In the genomic region with DNA sequence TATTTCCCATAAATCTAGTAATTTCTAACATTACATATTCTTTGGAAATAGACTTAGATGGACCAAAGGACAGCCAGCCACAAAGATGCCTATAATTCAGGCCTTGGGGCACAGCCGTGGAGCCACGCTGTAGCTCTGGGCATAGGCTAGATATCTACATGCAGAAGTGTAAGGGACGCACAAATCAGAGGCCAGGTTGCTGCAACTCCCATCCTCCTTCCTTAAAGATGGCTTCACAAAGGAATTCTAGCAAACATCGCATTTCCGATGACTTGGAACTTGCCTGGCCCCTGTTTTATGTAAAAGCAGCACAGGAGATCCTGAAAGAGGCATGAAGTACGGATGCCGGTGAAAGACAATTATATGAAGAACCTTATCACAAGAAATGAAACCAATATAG, we compare ENCODE assay signal across 24 mouse cellular contexts. TPM values are rescaled to one million over a fixed set of nuclear protein-coding genes. Genes with fewer than 3 reads are reported as not detected.
A peak's percentile ranks its signal among the peaks of the same experiment; 100 is the strongest.
DNase-seq lines count a peak whose midpoint lies in the region; ATAC-seq lines count a peak whose summit lies in the region.
"Had no signal": no experiment of that assay in that cellular context is flagged by ENCODE, and none has a peak within 500 bp of the region (broad histone marks: within the 10 kb centered on the region; RNA-seq: fewer than 3 reads in every experiment).

No protein-coding gene starts in this region.

- intact Hi-C loops in left cerebral cortex, postnatal 25 days (cut with DNase I), result no loop called here

- H3K27me3 ChIP-seq in heart, embryonic 10.5 days (ENCODE audit: insufficient read depth, poor library complexity, severe bottlenecking), result peaks cover 100% of the 10 kb centered on the region
- H3K27me3 ChIP-seq in forebrain, embryonic 12.5 days, result peaks cover 97% of the 10 kb centered on the region
- H3K27me3 ChIP-seq in midbrain, embryonic 14.5 days (ENCODE audit: control insufficient read depth, insufficient read depth, low read length), result peaks cover 98% of the 10 kb centered on the region
- H3K27me3 ChIP-seq: CH12.LX had no signal

- H3K4me1 ChIP-seq in heart, embryonic 10.5 days, result peaks cover 31% of the 10 kb centered on the region
- H3K4me1 ChIP-seq in forebrain, embryonic 12.5 days, result peaks cover 27% of the 10 kb centered on the region
- peaks cover 6% of the 10 kb centered on the region for H3K4me1 ChIP-seq in midbrain, embryonic 14.5 days (ENCODE audit: control insufficient read depth, insufficient read depth, low read length)

- peak overlapping the region; percentile 48 for H3K4me2 ChIP-seq in forebrain, embryonic 12.5 days
- no peak overlapping the region for H3K4me2 ChIP-seq in midbrain, embryonic 14.5 days (ENCODE audit: low read length)
- H3K4me2 ChIP-seq: embryonic facial prominence, embryonic 15.5 days; liver, embryonic 12.5 days; midbrain, embryonic 12.5 days; neural tube, embryonic 13.5 days had no signal

- no peak for ATAC-seq in forebrain, embryonic 12.5 days (ENCODE audit: low FRiP score)
- no peak for ATAC-seq in midbrain, embryonic 14.5 days (ENCODE audit: low FRiP score, low TSS enrichment)
- ATAC-seq: liver, embryonic 12.5 days had no signal

- no peaks in the 10 kb centered on the region for H3K9me3 ChIP-seq in heart, embryonic 10.5 days
- H3K9me3 ChIP-seq in forebrain, embryonic 12.5 days, result no peaks in the 10 kb centered on the region
- H3K9me3 ChIP-seq in midbrain, embryonic 14.5 days (ENCODE audit: control insufficient read depth, low read length), result no peaks in the 10 kb centered on the region
- H3K9me3 ChIP-seq: embryonic facial prominence, embryonic 15.5 days; liver, embryonic 12.5 days; midbrain, embryonic 12.5 days; neural tube, embryonic 13.5 days had no signal

- DNase-seq in heart, adult 11 months, result peak; percentile 60
- no peak for DNase-seq in heart, embryonic 10.5 days (ENCODE audit: low spot score)
- DNase-seq in embryo, embryonic 10.5 days (ENCODE audit: low spot score), result peak; percentile 45
- peak; percentile 31 for DNase-seq in midbrain, embryonic 14.5 days
- DNase-seq in lung, postnatal 14 days, result no peak
- DNase-seq in lung, postnatal 10 days, result no peak
- no peak for DNase-seq in left cerebral cortex, postnatal 25 days (ENCODE audit: low spot score in 2 of 2)
- DNase-seq: cerebellum, adult 9-11 months; gastrocnemius, adult 2 months; heart, postnatal 4 days; kidney, adult 8-10 months; left cerebral cortex, postnatal 4 days; right cerebral cortex, postnatal 4 days had no signal

- H3K9ac ChIP-seq in forebrain, embryonic 12.5 days, result peak overlapping the region; percentile 26
- H3K9ac ChIP-seq in midbrain, embryonic 14.5 days (replicated peaks; ENCODE audit: low read length), result 0 out of 2 replicates have a peak overlapping the region, but pooled peaks have one; percentile 2
- H3K9ac ChIP-seq: embryonic facial prominence, embryonic 15.5 days; liver, embryonic 12.5 days; midbrain, embryonic 12.5 days; neural tube, embryonic 13.5 days had no signal

- H3K27ac ChIP-seq in heart, embryonic 10.5 days, result no peak overlapping the region
- peak overlapping the region; percentile 93 for H3K27ac ChIP-seq in forebrain, embryonic 12.5 days
- H3K27ac ChIP-seq in midbrain, embryonic 14.5 days (replicated peaks; ENCODE audit: low read depth, low read length), result no peak overlapping the region
- H3K27ac ChIP-seq: embryonic facial prominence, embryonic 15.5 days; gastrocnemius, adult 2 months; liver, embryonic 12.5 days; midbrain, embryonic 12.5 days; neural tube, embryonic 13.5 days had no signal

- no peaks in the 10 kb centered on the region for H3K36me3 ChIP-seq in heart, embryonic 10.5 days
- H3K36me3 ChIP-seq in forebrain, embryonic 12.5 days (replicated peaks), result no peaks in the 10 kb centered on the region
- no peaks in the 10 kb centered on the region for H3K36me3 ChIP-seq in midbrain, embryonic 14.5 days (ENCODE audit: control insufficient read depth, insufficient read depth, low read length)
- H3K36me3 ChIP-seq: embryonic facial prominence, embryonic 15.5 days; liver, embryonic 12.5 days; midbrain, embryonic 12.5 days; neural tube, embryonic 13.5 days had no signal

- no peak overlapping the region for H3K4me3 ChIP-seq in heart, embryonic 10.5 days
- H3K4me3 ChIP-seq in forebrain, embryonic 12.5 days (replicated peaks), result peak overlapping the region; percentile 19; the same call in 1 of the 2 replicates
- no peak overlapping the region for H3K4me3 ChIP-seq in midbrain, embryonic 14.5 days (replicated peaks; ENCODE audit: low read depth, low read length)
- H3K4me3 ChIP-seq: embryonic facial prominence, embryonic 15.5 days; gastrocnemius, adult 2 months; liver, embryonic 12.5 days; midbrain, embryonic 12.5 days; neural tube, embryonic 13.5 days had no signal

- WGBS in heart, embryonic 10.5 days, result 8% methylated on average over 7 of the region's 7 CpGs
- WGBS in forebrain, embryonic 12.5 days, result 11% methylated on average over 7 of the region's 7 CpGs
- 3% methylated on average over 7 of the region's 7 CpGs for WGBS in midbrain, embryonic 14.5 days

RNA-seq across cellular contexts. Expression of a gene that starts 5.2 kb away (rescaled TPM):
- 4.0 and 8.9 TPM in 2 replicates for polyA plus RNA-seq in heart, embryonic 10.5 days (2016; fragmentation: Nextera tagmentation; extraction: Ambion mirVana)
- 68.0 and 102 TPM in 2 replicates for polyA plus RNA-seq in forebrain, embryonic 12.5 days (2016; fragmentation: Nextera tagmentation; extraction: Ambion mirVana)
- 0.26 and 0.82 TPM in 2 replicates for polyA plus RNA-seq in midbrain, embryonic 14.5 days (2014; fragmentation: Nextera tagmentation; extraction: Ambion mirVana)
- total RNA-seq in left cerebral cortex, postnatal 25 days (2021), result 1 to 10 TPM; 6.5 to 9.1 TPM
- total RNA-seq: CH12.LX; gastrocnemius, adult 2 months; granulocyte monocyte progenitor cell, adult 5-6 weeks had no signal
- polyA plus RNA-seq: liver, embryonic 12.5 days had no signal

RNA-seq across cellular contexts. Expression of a gene that starts 13.6 kb away (rescaled TPM):
- 0.23 and 0.57 TPM in 2 replicates for polyA plus RNA-seq in heart, embryonic 10.5 days (2016; fragmentation: Nextera tagmentation; extraction: Ambion mirVana)
- 10.1 and 15.7 TPM in 2 replicates for polyA plus RNA-seq in forebrain, embryonic 12.5 days (2016; fragmentation: Nextera tagmentation; extraction: Ambion mirVana)
- not detected in 2 replicates for polyA plus RNA-seq in midbrain, embryonic 14.5 days (2014; fragmentation: Nextera tagmentation; extraction: Ambion mirVana)
- total RNA-seq in left cerebral cortex, postnatal 25 days (2021), result 10 to 100 TPM in 1 of 2 experiments, 1 to 10 TPM in 1; 7.3 to 21.3 TPM
- total RNA-seq: adrenal gland, adult 18-20 months; CH12.LX; gastrocnemius, adult 2 months; granulocyte monocyte progenitor cell, adult 5-6 weeks; heart, postnatal 4 days had no signal
- polyA plus RNA-seq: heart, embryonic 14.5 days; large intestine, adult 2 months; liver, embryonic 12.5 days; lung, embryonic 16.5 days; neural tube, embryonic 13.5 days had no signal

Comparison
In these comparisons a context has a peak if more than half of its experiments do, and no peak if none do; other contexts are left out.
1. DNase-seq: peak in heart, adult 11 months (single experiment), embryo, embryonic 10.5 days (single experiment) and midbrain, embryonic 14.5 days (single experiment); none in heart, embryonic 10.5 days (single experiment), lung, postnatal 14 days (single experiment), lung, postnatal 10 days (single experiment) and left cerebral cortex, postnatal 25 days (0 of 2).